Mouse (Mus musculus) E14TG2a.4 (cell line): ENCODE results near the gene Mov10l1.

Experiments used
- H3K27me3 ChIP-seq: 2 replicates; pipeline ENCODE4 v1.6.1; 2014; ENCODE audit warnings: low read length, control low read depth; ENCODE audit not compliant: insufficient read depth
- H3K36me3 ChIP-seq: 2 replicates; pipeline ENCODE4 v1.6.1; 2014; ENCODE audit warnings: low read length, control low read depth; ENCODE audit not compliant: insufficient read depth
- H3K4me1 ChIP-seq: replicated peaks from 2 replicates; pipeline ENCODE4 v1.6.1; 2014; ENCODE audit warnings: low read depth, low read length, control low read depth
- H3K4me3 ChIP-seq: replicated peaks from 2 replicates; pipeline ENCODE4 v1.5.1; 2014; ENCODE audit warnings: mild to moderate bottlenecking, low read length
- H3K9me3 ChIP-seq: 2 replicates; pipeline ENCODE4 v1.6.1; 2014; ENCODE audit warnings: low read length, control low read depth
- CTCF ChIP-seq: conservative IDR thresholded peaks from 2 replicates; pipeline ENCODE4 v1.5.1; 2014; ENCODE audit warnings: low read length
- NANOG ChIP-seq: IDR thresholded peaks from 2 replicates; pipeline ENCODE4 v1.6.1; 2014; ENCODE audit warnings: borderline replicate concordance, low read length, mixed read lengths
- POU5F1 ChIP-seq: IDR thresholded peaks from 2 replicates; pipeline ENCODE4 v1.6.1; 2014; ENCODE audit warnings: low read length, borderline replicate concordance

Mov10l1 gene

GRCm38 (mm10) chr15:88954368-88955072 lies 28.2 kb upstream of the Mov10l1 start, which contains the start of gene Ttll8:
TSS of gene Ttll8 (minus strand) at chr15:88954418.
- Histone ChIP-seq H3K4me3 (peak within 1 kb of the TSS; percentile 79), H3K9me3 (no peaks in the 10 kb centered on the region), H3K4me1 (peaks cover 14% of the 10 kb centered on the region), H3K36me3 (no peaks in the 10 kb centered on the region), H3K27me3 (peaks cover 61% of the 10 kb centered on the region)
- TF ChIP-seq POU5F1 = no peak
- TF ChIP-seq NANOG = no peak
- no peak for TF ChIP-seq CTCF

GRCm38 (mm10) chr15:88955342-88955741 lies 27.4 kb upstream of the Mov10l1 start:
- no peaks in the 10 kb centered on the region for H3K9me3 ChIP-seq
- H3K4me1 ChIP-seq = peaks cover 14% of the 10 kb centered on the region
- TF ChIP-seq CTCF = no peak
- TF ChIP-seq NANOG = no peak
- no peak for TF ChIP-seq POU5F1
- peaks cover 62% of the 10 kb centered on the region for H3K27me3 ChIP-seq
- H3K4me3 ChIP-seq = peak overlapping the region; percentile 79; the same call in 1 of the 2 replicates
- no peaks in the 10 kb centered on the region for H3K36me3 ChIP-seq

GRCm38 (mm10) chr15:88957522-88957921 lies 25.2 kb upstream of the Mov10l1 start:
- H3K27me3 ChIP-seq = peaks cover 59% of the 10 kb centered on the region
- no peak overlapping the region for H3K4me3 ChIP-seq
- TF ChIP-seq POU5F1 (no peak), NANOG (no peak), CTCF (no peak)
- no peaks in the 10 kb centered on the region for H3K36me3 ChIP-seq
- H3K4me1 ChIP-seq = peaks cover 14% of the 10 kb centered on the region
- H3K9me3 ChIP-seq = no peaks in the 10 kb centered on the region

GRCm38 (mm10) chr15:88964070-88964578 lies 18.6 kb upstream of the Mov10l1 start:
- Histone ChIP-seq H3K36me3 (no peaks in the 10 kb centered on the region), H3K4me3 (no peak overlapping the region), H3K9me3 (peaks cover 3% of the 10 kb centered on the region; the same call in 1 of the 2 replicates), H3K27me3 (peaks cover 14% of the 10 kb centered on the region), H3K4me1 (no peaks in the 10 kb centered on the region)
- TF ChIP-seq NANOG = no peak

- H3K9me3 ChIP-seq = no peaks in the 10 kb centered on the region
- H3K27me3 ChIP-seq = peaks cover 10% of the 10 kb centered on the region; the same call in 1 of the 2 replicates
- no peaks in the 10 kb centered on the region for H3K4me1 ChIP-seq
- no peak overlapping the region for H3K4me3 ChIP-seq
- H3K36me3 ChIP-seq = no peaks in the 10 kb centered on the region
- TF ChIP-seq POU5F1 = no peak
- TF ChIP-seq CTCF = no peak
These were observed 10.4 kb upstream of the Mov10l1 start for GRCm38 (mm10) chr15:88972300-88972699.

GRCm38 (mm10) chr15:88978281-88979137 lies 4.2 kb upstream of the Mov10l1 start, which contains the start of gene Mlc1:
TSS of gene Mlc1 (minus strand) at chr15:88979007.
- H3K27me3 ChIP-seq = peaks cover 57% of the 10 kb centered on the region
- no peak within 1 kb of the TSS for H3K4me3 ChIP-seq
- peaks cover 9% of the 10 kb centered on the region; the same call in 1 of the 2 replicates for H3K4me1 ChIP-seq
- TF ChIP-seq NANOG = no peak
- TF ChIP-seq CTCF = no peak
- no peak for TF ChIP-seq POU5F1
- H3K9me3 ChIP-seq = peaks cover 10% of the 10 kb centered on the region; the same call in 1 of the 2 replicates
- H3K36me3 ChIP-seq = no peaks in the 10 kb centered on the region

- peaks cover 61% of the 10 kb centered on the region for H3K27me3 ChIP-seq
- TF ChIP-seq NANOG = no peak
- no peak for TF ChIP-seq CTCF
- no peak for TF ChIP-seq POU5F1
- no peak overlapping the region for H3K4me3 ChIP-seq
- H3K36me3 ChIP-seq = no peaks in the 10 kb centered on the region
- peaks cover 9% of the 10 kb centered on the region; the same call in 1 of the 2 replicates for H3K4me1 ChIP-seq
- H3K9me3 ChIP-seq = peaks cover 12% of the 10 kb centered on the region; the same call in 1 of the 2 replicates
These were observed 3.6 kb upstream of the Mov10l1 start for GRCm38 (mm10) chr15:88979138-88979446.

GRCm38 (mm10) chr15:88989236-88989635 lies 6.5 kb downstream of the Mov10l1 start:
- TF ChIP-seq POU5F1 (no peak), NANOG (no peak), CTCF (no peak)
- Histone ChIP-seq H3K4me1 (no peaks in the 10 kb centered on the region), H3K4me3 (no peak overlapping the region), H3K9me3 (no peaks in the 10 kb centered on the region), H3K36me3 (no peaks in the 10 kb centered on the region), H3K27me3 (peaks cover 9% of the 10 kb centered on the region; the same call in 1 of the 2 replicates)
